Mouse (Mus musculus): Measurements from ENCODE around the gene Hpca. TPM values are rescaled to one million over a fixed set of nuclear protein-coding genes. Genes with fewer than 3 reads are reported as not detected.

Hpca gene
- polyA plus RNA-seq, 1 experiment = 1.5 TPM

- peaks cover 33% of the 10 kb centered on the region for H3K9me3 ChIP-seq (replicated peaks; ENCODE audit: control insufficient read depth, insufficient read depth, low read length, poor library complexity, severe bottlenecking)
- no peak overlapping the region for H3K27ac ChIP-seq (ENCODE audit: insufficient read depth, low read length)
- H3K27me3 ChIP-seq (ENCODE audit: control insufficient read depth, insufficient read depth, low read length, poor library complexity, severe bottlenecking) = no peaks in the 10 kb centered on the region
- TF ChIP-seq POLR2A (IDR thresholded peaks at IDR 0.05; ENCODE audit: insufficient read depth, low read length) (no peak), EP300 (IDR thresholded peaks at IDR 0.05; ENCODE audit: insufficient read depth, low read depth, low read length) (no peak), CTCF (IDR thresholded peaks at IDR 0.05; ENCODE audit: low read depth, low read length) (no peak)
- H3K9ac ChIP-seq (ENCODE audit: low read depth, poor library complexity, severe bottlenecking) = no peak overlapping the region
- H3K4me3 ChIP-seq (ENCODE audit: low read depth, low read length) = no peak overlapping the region
- H3K4me1 ChIP-seq (ENCODE audit: control insufficient read depth, insufficient read depth, low read length) = no peaks in the 10 kb centered on the region
- H3K36me3 ChIP-seq (ENCODE audit: control insufficient read depth, insufficient read depth, low read length, poor library complexity, severe bottlenecking) = peaks cover 28% of the 10 kb centered on the region
Measured at GRCm38 (mm10) chr4:129081939-129082338, 39.9 kb downstream of the Hpca start.

DNA sequence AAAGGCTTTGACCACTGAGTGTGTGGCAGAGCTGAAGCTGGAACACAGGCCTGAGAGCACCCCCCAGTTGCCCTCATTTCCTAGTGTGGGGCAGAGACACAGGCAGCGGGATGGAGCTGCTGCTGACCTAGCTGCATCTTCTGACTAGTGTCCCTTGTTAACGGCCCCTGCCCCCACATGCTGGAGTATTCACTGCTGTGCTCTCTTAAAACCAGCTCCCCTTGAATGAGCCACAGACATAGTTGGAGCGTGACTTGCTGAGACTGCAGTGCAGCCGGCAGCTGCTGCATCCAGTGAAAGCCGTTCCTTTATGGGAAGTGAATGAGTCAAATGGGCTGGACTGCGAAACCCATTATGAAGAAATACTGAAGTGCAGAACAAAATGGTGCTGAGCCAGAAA is 40.3 kb downstream of the Hpca start:
- Histone ChIP-seq H3K4me1 (ENCODE audit: control insufficient read depth, insufficient read depth, low read length) (no peaks in the 10 kb centered on the region), H3K9me3 (replicated peaks; ENCODE audit: control insufficient read depth, insufficient read depth, low read length, poor library complexity, severe bottlenecking) (peaks cover 36% of the 10 kb centered on the region), H3K4me3 (ENCODE audit: low read depth, low read length) (no peak overlapping the region), H3K27ac (ENCODE audit: insufficient read depth, low read length) (no peak overlapping the region), H3K27me3 (ENCODE audit: control insufficient read depth, insufficient read depth, low read length, poor library complexity, severe bottlenecking) (no peaks in the 10 kb centered on the region), H3K9ac (ENCODE audit: low read depth, poor library complexity, severe bottlenecking) (no peak overlapping the region), H3K36me3 (ENCODE audit: control insufficient read depth, insufficient read depth, low read length, poor library complexity, severe bottlenecking) (peaks cover 32% of the 10 kb centered on the region)
- TF ChIP-seq CTCF (IDR thresholded peaks at IDR 0.05; ENCODE audit: low read depth, low read length) (no peak), EP300 (IDR thresholded peaks at IDR 0.05; ENCODE audit: insufficient read depth, low read depth, low read length) (no peak), POLR2A (IDR thresholded peaks at IDR 0.05; ENCODE audit: insufficient read depth, low read length) (no peak)

DNA sequence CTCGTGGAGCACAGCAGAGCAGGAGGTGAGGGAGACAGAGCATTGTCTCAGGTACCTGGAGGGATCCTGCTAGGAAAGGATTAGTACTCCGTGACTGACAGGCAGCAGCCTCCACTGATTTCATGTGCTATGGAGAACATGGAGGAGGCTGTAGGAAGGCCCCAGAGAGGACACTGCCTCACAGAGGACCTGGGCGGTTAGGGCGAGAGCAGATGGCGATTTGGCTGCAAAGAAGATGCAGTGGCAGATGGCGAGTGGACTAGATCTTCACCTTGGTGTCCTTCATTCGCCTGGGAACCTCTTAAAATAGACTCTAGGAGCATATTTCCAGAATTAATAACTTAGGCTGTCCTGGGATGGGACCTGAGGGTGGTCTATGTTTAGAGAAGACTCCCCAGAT is 40.8 kb downstream of the Hpca start:
- Histone ChIP-seq H3K9ac (ENCODE audit: low read depth, poor library complexity, severe bottlenecking) (no peak overlapping the region), H3K9me3 (replicated peaks; ENCODE audit: control insufficient read depth, insufficient read depth, low read length, poor library complexity, severe bottlenecking) (peaks cover 36% of the 10 kb centered on the region), H3K27ac (ENCODE audit: insufficient read depth, low read length) (no peak overlapping the region), H3K27me3 (ENCODE audit: control insufficient read depth, insufficient read depth, low read length, poor library complexity, severe bottlenecking) (no peaks in the 10 kb centered on the region), H3K4me1 (ENCODE audit: control insufficient read depth, insufficient read depth, low read length) (no peaks in the 10 kb centered on the region), H3K4me3 (ENCODE audit: low read depth, low read length) (no peak overlapping the region), H3K36me3 (ENCODE audit: control insufficient read depth, insufficient read depth, low read length, poor library complexity, severe bottlenecking) (peaks cover 35% of the 10 kb centered on the region)
- TF ChIP-seq EP300 (IDR thresholded peaks at IDR 0.05; ENCODE audit: insufficient read depth, low read depth, low read length) (no peak), POLR2A (IDR thresholded peaks at IDR 0.05; ENCODE audit: insufficient read depth, low read length) (no peak), CTCF (IDR thresholded peaks at IDR 0.05; ENCODE audit: low read depth, low read length) (no peak)

DNA sequence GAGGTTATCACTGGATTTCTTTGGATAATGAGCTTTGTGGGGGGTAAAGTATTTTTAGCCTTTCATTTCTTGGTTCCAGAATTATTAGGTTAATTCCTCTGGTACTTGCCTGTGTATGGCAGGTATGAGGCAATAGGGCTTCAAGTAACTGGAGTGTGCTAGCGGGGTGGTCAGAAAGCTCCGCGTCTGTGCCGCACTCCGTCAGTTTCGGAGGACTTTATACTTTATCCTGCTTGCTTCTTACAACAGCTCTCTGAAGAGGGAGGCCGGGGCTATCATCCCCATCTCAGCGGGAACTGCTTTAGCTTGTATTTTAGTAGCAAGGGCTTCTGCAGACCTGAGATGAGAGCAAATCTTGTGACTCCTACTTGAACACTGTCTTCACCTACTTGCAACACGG is 42.7 kb downstream of the Hpca start:
- Histone ChIP-seq H3K4me3 (ENCODE audit: low read depth, low read length) (no peak overlapping the region), H3K9me3 (replicated peaks; ENCODE audit: control insufficient read depth, insufficient read depth, low read length, poor library complexity, severe bottlenecking) (peaks cover 36% of the 10 kb centered on the region), H3K36me3 (ENCODE audit: control insufficient read depth, insufficient read depth, low read length, poor library complexity, severe bottlenecking) (peaks cover 37% of the 10 kb centered on the region), H3K27me3 (ENCODE audit: control insufficient read depth, insufficient read depth, low read length, poor library complexity, severe bottlenecking) (no peaks in the 10 kb centered on the region), H3K27ac (ENCODE audit: insufficient read depth, low read length) (no peak overlapping the region), H3K4me1 (ENCODE audit: control insufficient read depth, insufficient read depth, low read length) (no peaks in the 10 kb centered on the region), H3K9ac (ENCODE audit: low read depth, poor library complexity, severe bottlenecking) (no peak overlapping the region)
- TF ChIP-seq CTCF (IDR thresholded peaks at IDR 0.05; ENCODE audit: low read depth, low read length) = no peak
- no peak for TF ChIP-seq POLR2A (IDR thresholded peaks at IDR 0.05; ENCODE audit: insufficient read depth, low read length)

DNA sequence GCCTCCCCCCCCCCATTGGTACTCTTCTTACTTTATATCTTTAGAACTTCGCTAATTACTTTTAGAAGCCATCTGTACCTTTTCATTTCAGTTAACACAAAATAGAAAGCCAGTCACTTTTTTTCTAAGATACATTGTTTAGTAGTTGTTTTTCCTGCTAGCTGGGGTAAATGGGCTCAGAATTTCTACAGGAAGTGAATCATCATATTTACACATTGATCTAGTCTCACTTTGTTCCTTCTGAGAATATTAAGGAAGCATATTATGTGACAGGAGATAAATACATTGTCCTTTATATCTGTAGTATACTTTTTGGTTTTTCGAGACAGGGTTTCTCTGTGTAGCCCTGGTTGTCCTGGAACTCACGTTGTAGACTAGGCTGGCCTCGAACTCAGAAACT is 53.0 kb downstream of the Hpca start:
- TF ChIP-seq POLR2A (IDR thresholded peaks at IDR 0.05; ENCODE audit: insufficient read depth, low read length) (no peak), CTCF (IDR thresholded peaks at IDR 0.05; ENCODE audit: low read depth, low read length) (no peak), EP300 (IDR thresholded peaks at IDR 0.05; ENCODE audit: insufficient read depth, low read depth, low read length) (no peak)
- Histone ChIP-seq H3K4me1 (ENCODE audit: control insufficient read depth, insufficient read depth, low read length) (peaks cover 2% of the 10 kb centered on the region), H3K27me3 (ENCODE audit: control insufficient read depth, insufficient read depth, low read length, poor library complexity, severe bottlenecking) (no peaks in the 10 kb centered on the region), H3K9ac (ENCODE audit: low read depth, poor library complexity, severe bottlenecking) (no peak overlapping the region), H3K27ac (ENCODE audit: insufficient read depth, low read length) (no peak overlapping the region), H3K4me3 (ENCODE audit: low read depth, low read length) (no peak overlapping the region), H3K9me3 (replicated peaks; ENCODE audit: control insufficient read depth, insufficient read depth, low read length, poor library complexity, severe bottlenecking) (no peaks in the 10 kb centered on the region), H3K36me3 (ENCODE audit: control insufficient read depth, insufficient read depth, low read length, poor library complexity, severe bottlenecking) (peaks cover 7% of the 10 kb centered on the region)

DNA sequence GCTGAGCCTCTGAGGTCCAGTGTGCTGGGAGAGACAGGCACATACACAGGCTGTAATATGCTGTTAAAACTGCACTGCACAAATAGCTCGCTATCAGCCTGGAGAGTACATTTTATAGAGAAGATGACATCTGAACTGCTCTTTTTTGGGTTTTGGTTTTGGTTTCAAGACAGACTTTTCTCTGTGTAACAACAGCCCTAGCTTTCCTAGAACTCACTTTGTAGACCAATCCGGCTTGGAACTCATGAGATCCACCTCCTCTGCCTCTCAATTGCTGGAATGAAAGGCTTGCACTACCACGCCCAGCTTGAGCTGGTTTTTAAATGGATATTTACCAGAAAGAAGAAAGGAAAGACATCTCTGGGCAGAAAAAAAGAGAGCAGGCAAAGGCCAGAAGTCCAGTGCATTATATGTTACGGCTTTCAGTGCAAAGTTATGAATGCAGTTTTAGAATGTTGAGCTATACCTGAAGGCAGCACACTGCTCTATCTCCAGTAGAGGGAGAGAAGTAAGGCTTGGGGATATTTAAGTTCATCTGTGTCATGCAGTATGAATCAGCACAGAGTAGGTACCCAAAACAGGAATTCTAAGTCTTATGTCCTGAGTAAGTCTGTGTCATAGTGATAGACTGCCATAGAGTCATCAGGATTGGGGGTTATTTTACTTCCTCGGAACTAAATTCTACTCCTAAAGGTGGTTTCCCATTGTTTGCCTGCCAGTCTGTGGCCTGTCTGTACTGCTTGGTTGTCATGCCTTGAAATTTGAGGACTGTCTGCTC is 54.0 kb downstream of the Hpca start:
- Histone ChIP-seq H3K27me3 (ENCODE audit: control insufficient read depth, insufficient read depth, low read length, poor library complexity, severe bottlenecking) (no peaks in the 10 kb centered on the region), H3K9me3 (replicated peaks; ENCODE audit: control insufficient read depth, insufficient read depth, low read length, poor library complexity, severe bottlenecking) (no peaks in the 10 kb centered on the region), H3K36me3 (ENCODE audit: control insufficient read depth, insufficient read depth, low read length, poor library complexity, severe bottlenecking) (0 out of 2 replicates have a peak, but pooled peaks cover 1% of the 10 kb centered on the region), H3K4me1 (ENCODE audit: control insufficient read depth, insufficient read depth, low read length) (peaks cover 2% of the 10 kb centered on the region), H3K27ac (ENCODE audit: insufficient read depth, low read length) (peak overlapping the region; percentile 24; the same call in 1 of the 2 replicates), H3K4me3 (ENCODE audit: low read depth, low read length) (no peak overlapping the region), H3K9ac (ENCODE audit: low read depth, poor library complexity, severe bottlenecking) (no peak overlapping the region)
- TF ChIP-seq CTCF (IDR thresholded peaks at IDR 0.05; ENCODE audit: low read depth, low read length) = no peak
- TF ChIP-seq EP300 (IDR thresholded peaks at IDR 0.05; ENCODE audit: insufficient read depth, low read depth, low read length) = no peak
- no peak for TF ChIP-seq POLR2A (IDR thresholded peaks at IDR 0.05; ENCODE audit: insufficient read depth, low read length)
